Mouse (Mus musculus) CH12.LX (cell line): ENCODE data around the gene Scn3b.

Source experiments
- CTCF ChIP-seq, 2 experiments: IDR thresholded peaks in 1 of 2; conservative IDR thresholded peaks in 1 of 2; 2 replicates each; pipeline ENCODE4 v1.5.1; 2011 to 2012; ENCODE audit warnings: low read depth in 2 of 2, low read length in 2 of 2, improper control_type of control experiment in 1 of 2, inconsistent platforms in 1 of 2, mild to moderate bottlenecking in 1 of 2, moderate library complexity in 1 of 2
- E2F4 ChIP-seq: IDR thresholded peaks from 2 replicates; pipeline ENCODE4 v1.6.1; 2011; ENCODE audit warnings: low read depth, low read length, improper control_type of control experiment; ENCODE audit not compliant: insufficient replicate concordance
- USF2 ChIP-seq: conservative IDR thresholded peaks from 2 replicates; pipeline ENCODE4 v1.6.1; 2011; ENCODE audit warnings: low read depth, low read length, improper control_type of control experiment
- ZC3H11A ChIP-seq: IDR thresholded peaks from 2 replicates; pipeline ENCODE4 v1.6.1; 2012; ENCODE audit warnings: low read depth, mild to moderate bottlenecking, inconsistent platforms, low read length, improper control_type of control experiment

DNA sequence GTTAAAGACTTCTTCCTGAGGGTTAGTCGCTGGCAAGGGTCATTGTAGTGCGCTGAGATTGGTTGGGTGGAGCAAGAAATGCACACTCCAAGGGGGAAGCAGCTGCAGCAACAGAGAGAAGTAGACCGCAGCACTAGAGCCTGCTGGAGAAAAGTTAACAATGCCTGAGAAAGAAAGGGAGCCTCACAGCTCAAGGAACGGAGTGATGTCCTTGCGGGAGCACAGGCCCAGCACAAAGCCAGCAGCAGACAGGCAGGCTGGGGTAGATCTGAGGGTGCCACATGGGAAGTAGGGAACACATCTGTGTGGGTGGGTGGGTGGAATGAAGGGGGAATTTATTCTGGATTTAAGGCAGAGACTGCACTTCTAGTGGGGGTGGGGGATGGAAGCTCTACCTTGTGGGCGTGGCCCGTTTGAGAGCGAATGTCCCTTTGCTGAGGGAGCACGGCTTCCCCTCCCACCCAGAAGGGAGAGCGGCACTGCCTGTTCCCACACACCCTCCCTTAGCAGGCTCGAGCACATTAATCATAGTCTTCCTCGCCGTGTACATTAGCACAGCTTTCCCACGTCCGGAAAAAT lies 27.7 kb upstream of the Scn3b start:
- no peak for TF ChIP-seq CTCF (conservative IDR thresholded peaks at IDR 0.05 in 1 of 2, IDR thresholded peaks at IDR 0.05 in 1 of 2; ENCODE audit: low read depth in 2 of 2, low read length in 2 of 2)
- no peak for TF ChIP-seq ZC3H11A
- no peak for TF ChIP-seq E2F4
- no peak for TF ChIP-seq USF2
